Mouse (Mus musculus) MEL (cell line): ENCODE measurements at regions not wholly inside any gene's neighbourhood (a gene's known extent, or its start where the extent isn't known, plus 50 kb on each side); places are given as distances from the start of the nearest gene placed in this dataset.

Experiments used
- DNase-seq: peaks from one replicate; pipeline ENCODE4 v3.0.0; 2011; ENCODE audit warnings: low read depth, low spot score
- H3K27ac ChIP-seq: 2 replicates; pipeline ENCODE4 v1.5.1; 2012; ENCODE audit warnings: low read depth, mild to moderate bottlenecking, control low read depth, low read length, moderate library complexity; ENCODE audit not compliant: control insufficient read depth
- H3K27me3 ChIP-seq, 2 experiments: fragments of 150-350 bp in 1 of 2; sonication (generic) in 1 of 2; 2 replicates each; pipeline ENCODE4 v1.6.1; 2012; ENCODE audit warnings: low read length in 2 of 2, mild to moderate bottlenecking in 2 of 2, improper control_type of control experiment in 1 of 2, moderate library complexity in 1 of 2; ENCODE audit not compliant: insufficient read depth in 2 of 2, control insufficient read depth in 1 of 2
- H3K36me3 ChIP-seq, 2 experiments: 2 replicates each; pipeline ENCODE4 v1.6.1; 2012 to 2014; ENCODE audit warnings: low read length in 2 of 2, improper control_type of control experiment in 1 of 2, inconsistent platforms in 1 of 2, mild to moderate bottlenecking in 1 of 2; ENCODE audit not compliant: insufficient read depth in 2 of 2, control insufficient read depth in 1 of 2
- H3K4me1 ChIP-seq, 2 experiments: fragments of 150-350 bp in 1 of 2; sonication (generic) in 1 of 2; 2 replicates each; pipeline ENCODE4 v1.6.1; 2012; ENCODE audit warnings: low read length in 2 of 2, improper control_type of control experiment in 1 of 2, mild to moderate bottlenecking in 1 of 2; ENCODE audit not compliant: insufficient read depth in 2 of 2, control insufficient read depth in 1 of 2
- H3K4me3 ChIP-seq, 2 experiments: fragments of 150-350 bp in 1 of 2; sonication (generic) in 1 of 2; 2 replicates each; pipeline ENCODE4 v1.5.1; 2012; ENCODE audit warnings: low read depth in 2 of 2, low read length in 2 of 2, mild to moderate bottlenecking in 2 of 2, moderate library complexity in 2 of 2, control low read depth in 1 of 2, improper control_type of control experiment in 1 of 2; ENCODE audit not compliant: control insufficient read depth in 1 of 2, insufficient read depth in 1 of 2
- H3K79me2 ChIP-seq: 2 replicates; pipeline ENCODE4 v1.6.1; 2012; ENCODE audit warnings: mild to moderate bottlenecking, low read length, moderate library complexity; ENCODE audit not compliant: control insufficient read depth, poor library complexity, insufficient read depth
- H3K9ac ChIP-seq: 2 replicates; pipeline ENCODE4 v1.6.1; 2012; ENCODE audit warnings: low read depth, mild to moderate bottlenecking, control low read depth, low read length, moderate library complexity; ENCODE audit not compliant: control insufficient read depth, poor library complexity, severe bottlenecking
- H3K9me3 ChIP-seq: fragments of 150-350 bp; sonication (generic); replicated peaks from 2 replicates; pipeline ENCODE4 v1.6.1; 2012; ENCODE audit warnings: mild to moderate bottlenecking, low read length, improper control_type of control experiment, moderate library complexity; ENCODE audit not compliant: insufficient read depth
- E2F4 ChIP-seq: IDR thresholded peaks from 2 replicates; pipeline ENCODE4 v1.6.1; 2011; ENCODE audit warnings: low read depth, low read length, improper control_type of control experiment, borderline replicate concordance
- ELF1 ChIP-seq: IDR thresholded peaks from 2 replicates; pipeline ENCODE4 v1.6.1; 2014; ENCODE audit warnings: low read depth, mild to moderate bottlenecking, inconsistent platforms, low read length, improper control_type of control experiment, moderate library complexity
- EP300 ChIP-seq, 2 experiments: IDR thresholded peaks; 2 replicates each; pipeline ENCODE4 v1.6.1; 2011; ENCODE audit warnings: improper control_type of control experiment in 2 of 2, low read length in 2 of 2, low read depth in 1 of 2, mild to moderate bottlenecking in 1 of 2
- GABPA ChIP-seq: IDR thresholded peaks from 2 replicates; pipeline ENCODE4 v1.6.1; 2012; ENCODE audit warnings: low read depth, mild to moderate bottlenecking, inconsistent platforms, low read length, improper control_type of control experiment, moderate library complexity
- GATA1 ChIP-seq: IDR thresholded peaks from 2 replicates; pipeline ENCODE4 v1.6.1; 2011; ENCODE audit warnings: low read depth, low read length, improper control_type of control experiment
- KAT2A ChIP-seq: conservative IDR thresholded peaks from 2 replicates; pipeline ENCODE4 v1.6.1; 2012; ENCODE audit warnings: low read depth, low read length, improper control_type of control experiment, inconsistent platforms
- MAFK ChIP-seq: IDR thresholded peaks from 2 replicates; pipeline ENCODE4 v1.6.1; 2011; ENCODE audit warnings: low read depth, mild to moderate bottlenecking, low read length, improper control_type of control experiment, borderline replicate concordance
- MAZ ChIP-seq: IDR thresholded peaks from 2 replicates; pipeline ENCODE4 v1.6.1; 2012; ENCODE audit warnings: low read depth, mild to moderate bottlenecking, inconsistent platforms, low read length, improper control_type of control experiment
- MXI1 ChIP-seq: IDR thresholded peaks from 2 replicates; pipeline ENCODE4 v1.6.1; 2011; ENCODE audit warnings: mild to moderate bottlenecking, low read depth, low read length, improper control_type of control experiment
- MYC ChIP-seq: IDR thresholded peaks from 2 replicates; pipeline ENCODE4 v1.6.1; 2011; ENCODE audit warnings: low read depth, mild to moderate bottlenecking, low read length, improper control_type of control experiment, moderate library complexity
- NRF1 ChIP-seq: IDR thresholded peaks from 2 replicates; pipeline ENCODE4 v1.6.1; 2014; ENCODE audit warnings: low read depth, mild to moderate bottlenecking, inconsistent platforms, low read length, improper control_type of control experiment, moderate library complexity; ENCODE audit not compliant: poor library complexity, insufficient read depth, severe bottlenecking
- POLR2AphosphoS5 ChIP-seq: IDR thresholded peaks from 2 replicates; pipeline ENCODE4 v1.6.1; 2012; ENCODE audit warnings: low read depth, borderline replicate concordance, mild to moderate bottlenecking, inconsistent platforms, low read length, moderate library complexity, mixed read lengths
- RCOR1 ChIP-seq: IDR thresholded peaks from 2 replicates; pipeline ENCODE4 v1.6.1; 2012; ENCODE audit warnings: low read depth, mild to moderate bottlenecking, inconsistent platforms, low read length, improper control_type of control experiment
- SIN3A ChIP-seq: IDR thresholded peaks from 2 replicates; pipeline ENCODE4 v1.6.1; 2012; ENCODE audit warnings: low read length, improper control_type of control experiment, inconsistent platforms
- SMC3 ChIP-seq: IDR thresholded peaks from 2 replicates; pipeline ENCODE4 v1.6.1; 2011; ENCODE audit warnings: low read depth, low read length, improper control_type of control experiment
- TCF12 ChIP-seq: IDR thresholded peaks from 2 replicates; pipeline ENCODE4 v1.6.1; 2014; ENCODE audit warnings: low read depth, mild to moderate bottlenecking, inconsistent platforms, low read length, improper control_type of control experiment, moderate library complexity
- USF1 ChIP-seq: IDR thresholded peaks from 2 replicates; pipeline ENCODE4 v1.6.1; 2014; ENCODE audit warnings: low read depth, mild to moderate bottlenecking, inconsistent platforms, low read length, improper control_type of control experiment, moderate library complexity
- USF2 ChIP-seq, 2 experiments: IDR thresholded peaks; 2 replicates each; pipeline ENCODE4 v1.6.1; 2011 to 2012; ENCODE audit warnings: improper control_type of control experiment in 2 of 2, low read length in 2 of 2, borderline replicate concordance in 1 of 2, inconsistent platforms in 1 of 2, low read depth in 1 of 2, mild to moderate bottlenecking in 1 of 2; ENCODE audit not compliant: insufficient read depth in 1 of 2
- ZC3H11A ChIP-seq: IDR thresholded peaks from 2 replicates; pipeline ENCODE4 v1.6.1; 2012; ENCODE audit warnings: low read depth, mild to moderate bottlenecking, inconsistent platforms, low read length, improper control_type of control experiment
- ZNF384 ChIP-seq: IDR thresholded peaks from 2 replicates; pipeline ENCODE4 v1.6.1; 2012; ENCODE audit warnings: low read depth, mild to moderate bottlenecking, inconsistent platforms, low read length, improper control_type of control experiment

DNA sequence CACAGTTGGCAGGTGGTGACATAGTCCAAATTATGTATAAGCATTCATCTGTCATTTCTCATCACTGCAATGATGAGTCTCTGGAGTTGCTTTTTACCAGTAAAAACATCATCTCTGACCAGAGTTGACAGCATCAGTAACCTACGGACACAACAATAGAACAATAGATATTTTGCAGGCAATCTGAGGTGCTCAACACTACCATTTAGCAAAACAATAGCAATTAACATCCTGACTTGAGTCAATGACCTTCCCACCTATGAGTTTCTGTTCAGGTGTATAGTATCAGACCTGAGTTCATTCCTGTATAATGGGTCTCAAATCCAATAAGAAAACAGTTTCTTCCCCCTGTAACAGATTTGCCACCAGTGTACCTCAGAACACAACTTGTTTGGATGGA, 126.1 kb upstream of the Crygf start:
- Histone ChIP-seq H3K9ac (no peak overlapping the region), H3K27me3 (no peaks in the 10 kb centered on the region), H3K9me3 (no peaks in the 10 kb centered on the region), H3K4me3 (no peak overlapping the region), H3K4me1 (no peaks in the 10 kb centered on the region), H3K79me2 (no peaks in the 10 kb centered on the region), H3K27ac (no peak overlapping the region), H3K36me3 (no peaks in the 10 kb centered on the region)
- DNase-seq = no peak
- TF ChIP-seq EP300 (IDR thresholded peaks at IDR 0.05; ENCODE audit: low read depth in 1 of 2, low read length in 2 of 2) (no peak), GABPA (no peak), USF1 (no peak), SIN3A (no peak), E2F4 (no peak), ZNF384 (no peak), POLR2AphosphoS5 (no peak), MAZ (no peak), MAFK (no peak), ZC3H11A (no peak), ELF1 (no peak), TCF12 (no peak), MXI1 (no peak), MYC (no peak), USF2 (IDR thresholded peaks at IDR 0.05; ENCODE audit: borderline replicate concordance in 1 of 2, insufficient read depth in 1 of 2, low read depth in 1 of 2, low read length in 2 of 2) (no peak), SMC3 (no peak), GATA1 (no peak), RCOR1 (no peak), NRF1 (no peak)

- no peaks in the 10 kb centered on the region for H3K79me2 ChIP-seq
- H3K9ac ChIP-seq = no peak overlapping the region
Measured at GRCm38 (mm10) chr1:65820771-65821170, 105.5 kb upstream of the Crygf start.

More at GRCm38 (mm10) chr1:65820771-65821170, 105.5 kb upstream of the Crygf start:
- Histone ChIP-seq H3K36me3 (no peaks in the 10 kb centered on the region), H3K4me1 (no peaks in the 10 kb centered on the region), H3K4me3 (no peak overlapping the region), H3K9me3 (no peaks in the 10 kb centered on the region), H3K27me3 (no peaks in the 10 kb centered on the region), H3K27ac (no peak overlapping the region)
- TF ChIP-seq KAT2A (no peak), USF1 (no peak), TCF12 (no peak), MXI1 (no peak)
- no peak for DNase-seq
